Mouse (Mus musculus): ENCODE results near the gene Bcar1. TPM values are rescaled to one million over a fixed set of nuclear protein-coding genes. Genes with fewer than 3 reads are reported as not detected.

Gene Bcar1
- polyA plus RNA-seq, 2 experiments: 4.3 to 5.6 TPM

DNA sequence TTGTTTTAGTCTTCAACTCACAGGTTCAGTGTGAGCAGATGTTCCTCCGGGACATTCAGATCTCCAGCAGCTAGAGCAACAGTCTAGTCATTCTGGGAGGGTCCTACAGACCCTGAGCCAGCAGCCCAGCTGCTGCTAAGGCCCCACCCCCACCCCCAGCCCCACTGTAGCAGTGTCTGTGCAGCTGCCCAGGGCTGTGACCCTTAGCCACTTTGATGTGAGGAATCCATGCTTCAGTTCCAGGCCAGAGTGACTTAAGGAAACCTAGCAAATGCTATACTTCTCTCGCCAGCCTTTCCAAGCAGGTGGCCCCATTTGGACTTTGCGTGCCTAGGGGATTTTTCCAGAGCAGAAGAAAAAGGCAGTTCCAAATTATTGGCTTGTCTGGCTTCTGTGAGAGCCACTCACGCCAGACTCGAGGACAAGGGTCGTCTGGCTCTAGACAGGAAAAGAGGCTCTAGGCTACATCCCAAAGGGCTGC is 50.3 kb downstream of the Bcar1 start:
- no peak overlapping the region for H3K4me3 ChIP-seq (ENCODE audit: insufficient read depth in 1 of 2, low read depth in 2 of 2, low read length in 2 of 2)
- no peak overlapping the region for H3K4me2 ChIP-seq (ENCODE audit: low read depth)
- TF ChIP-seq EP300 (IDR thresholded peaks at IDR 0.05; ENCODE audit: low read depth): no peak
- no peak for TF ChIP-seq CTCF (IDR thresholded peaks at IDR 0.05; ENCODE audit: low read depth)
- no peak overlapping the region for H3K9ac ChIP-seq (replicated peaks)
- no peak for DNase-seq (ENCODE audit: low read depth in 3 of 3, low spot score in 3 of 3)
- ATAC-seq (ENCODE audit: insufficient read depth): no peak
- no peak overlapping the region for H3K27ac ChIP-seq
- H3K9me3 ChIP-seq (ENCODE audit: control insufficient read depth, low read length): no peaks in the 10 kb centered on the region
- H3K4me1 ChIP-seq (replicated peaks; ENCODE audit: control insufficient read depth in 2 of 2, insufficient read depth in 2 of 2, low read length in 1 of 2): no peaks in the 10 kb centered on the region
- no peaks in the 10 kb centered on the region for H3K27me3 ChIP-seq (ENCODE audit: control insufficient read depth, insufficient read depth, low read length)
- 56% methylated on average over 6 of the region's 6 CpGs for WGBS (ENCODE audit: insufficient replicate concordance)
- H3K36me3 ChIP-seq (replicated peaks; ENCODE audit: control insufficient read depth, insufficient read depth, low read depth): no peaks in the 10 kb centered on the region

DNA sequence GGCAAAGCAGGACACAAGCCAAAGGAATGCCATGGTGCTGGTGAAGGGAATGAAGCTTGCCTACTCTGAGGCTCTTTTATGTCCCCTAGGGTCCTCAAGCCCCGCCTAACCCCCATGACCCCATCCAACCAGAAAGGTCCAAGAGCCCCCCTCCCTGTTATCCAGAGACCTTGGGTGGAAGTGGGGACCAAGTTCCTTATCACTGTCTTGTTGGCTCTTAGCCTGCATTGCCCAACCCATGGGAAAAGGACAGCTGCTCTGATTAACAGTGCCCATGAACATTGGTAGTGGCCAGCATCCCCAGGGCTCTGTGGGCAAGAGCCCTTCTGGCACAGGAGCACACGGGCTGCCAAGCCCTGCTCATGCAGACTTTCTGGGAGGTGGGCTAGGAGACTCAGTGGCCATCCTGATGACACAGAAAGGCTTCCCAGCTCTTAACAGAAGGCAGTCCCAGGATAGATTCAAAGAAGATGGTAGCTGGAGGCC is 52.6 kb downstream of the Bcar1 start, which contains the start of gene Ctrb1:
TSS of gene Ctrb1 (minus strand) at position 51 of the 486 bp plus-strand sequence.
- H3K4me3 ChIP-seq (ENCODE audit: insufficient read depth in 1 of 2, low read depth in 2 of 2, low read length in 2 of 2): no peak within 1 kb of the TSS
- TF ChIP-seq EP300 (IDR thresholded peaks at IDR 0.05; ENCODE audit: low read depth) (no peak), CTCF (IDR thresholded peaks at IDR 0.05; ENCODE audit: low read depth) (no peak)
- H3K36me3 ChIP-seq (replicated peaks; ENCODE audit: control insufficient read depth, insufficient read depth, low read depth): no peaks in the 10 kb centered on the region
- WGBS (ENCODE audit: insufficient replicate concordance): 45% methylated on average over 2 of the region's 2 CpGs
- H3K9me3 ChIP-seq (ENCODE audit: control insufficient read depth, low read length): no peaks in the 10 kb centered on the region
- no peak within 1 kb of the TSS for H3K9ac ChIP-seq (replicated peaks)
- H3K4me2 ChIP-seq (ENCODE audit: low read depth): no peak within 1 kb of the TSS
- H3K4me1 ChIP-seq (replicated peaks; ENCODE audit: control insufficient read depth in 2 of 2, insufficient read depth in 2 of 2, low read length in 1 of 2): no peaks in the 10 kb centered on the region
- H3K27me3 ChIP-seq (ENCODE audit: control insufficient read depth, insufficient read depth, low read length): no peaks in the 10 kb centered on the region
- H3K27ac ChIP-seq: no peak within 1 kb of the TSS
- DNase-seq (ENCODE audit: low read depth in 3 of 3, low spot score in 3 of 3): no peak
- ATAC-seq (ENCODE audit: insufficient read depth): no peak

DNA sequence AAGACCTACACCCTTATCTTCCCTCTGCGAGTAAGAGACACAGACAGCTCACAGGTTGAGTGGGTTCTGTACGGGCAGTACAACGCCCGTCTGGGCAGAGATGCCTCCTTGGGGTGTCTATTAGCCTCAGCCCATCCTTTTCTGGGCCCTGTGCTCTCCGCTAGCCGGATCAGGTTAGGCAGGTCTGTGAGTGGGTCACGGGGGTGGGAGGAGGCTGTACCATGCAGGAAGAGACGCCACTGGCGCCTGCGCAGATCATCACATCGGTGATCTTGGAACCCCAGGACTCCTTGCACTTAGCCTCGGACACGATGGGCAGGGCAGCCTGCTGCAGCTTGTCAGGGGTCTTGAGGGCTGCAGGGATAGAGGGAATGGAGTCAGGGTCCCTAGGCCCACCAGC is 56.7 kb downstream of the Bcar1 start:
- DNase-seq (ENCODE audit: low read depth in 3 of 3, low spot score in 3 of 3) (no peak), ATAC-seq (ENCODE audit: insufficient read depth) (no peak)
- no peaks in the 10 kb centered on the region for H3K4me1 ChIP-seq (replicated peaks; ENCODE audit: control insufficient read depth in 2 of 2, insufficient read depth in 2 of 2, low read length in 1 of 2)
- no peak for TF ChIP-seq EP300 (IDR thresholded peaks at IDR 0.05; ENCODE audit: low read depth)
- TF ChIP-seq CTCF (IDR thresholded peaks at IDR 0.05; ENCODE audit: low read depth): no peak
- no peak overlapping the region for H3K4me3 ChIP-seq (ENCODE audit: insufficient read depth in 1 of 2, low read depth in 2 of 2, low read length in 2 of 2)
- no peaks in the 10 kb centered on the region for H3K27me3 ChIP-seq (ENCODE audit: control insufficient read depth, insufficient read depth, low read length)
- H3K4me2 ChIP-seq (ENCODE audit: low read depth): no peak overlapping the region
- H3K27ac ChIP-seq: no peak overlapping the region
- 66% methylated on average over 13 of the region's 13 CpGs for WGBS (ENCODE audit: insufficient replicate concordance)
- no peaks in the 10 kb centered on the region for H3K36me3 ChIP-seq (replicated peaks; ENCODE audit: control insufficient read depth, insufficient read depth, low read depth)
- H3K9me3 ChIP-seq (ENCODE audit: control insufficient read depth, low read length): no peaks in the 10 kb centered on the region
- no peak overlapping the region for H3K9ac ChIP-seq (replicated peaks)

DNA sequence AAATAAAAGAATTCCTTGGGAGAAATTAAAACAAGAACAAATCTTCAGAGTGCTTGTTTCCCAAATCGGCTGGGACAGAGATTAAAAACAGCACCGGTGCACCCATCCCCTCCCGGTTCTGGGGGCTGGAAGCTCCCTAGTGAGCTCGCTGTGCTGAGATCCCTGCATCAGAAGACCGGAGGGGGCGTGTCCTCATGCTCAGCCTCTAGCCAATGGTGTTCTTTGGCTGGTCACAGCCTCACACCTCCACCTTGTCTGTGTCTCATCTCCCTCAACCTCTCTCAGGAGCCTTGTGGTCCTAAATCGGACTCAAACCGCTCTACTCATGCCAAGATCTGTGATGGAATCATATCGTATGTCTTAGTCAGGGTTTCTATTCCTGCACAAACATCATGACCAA is 61.1 kb downstream of the Bcar1 start:
- H3K9ac ChIP-seq (replicated peaks): no peak overlapping the region
- 18% methylated on average over 9 of the region's 9 CpGs for WGBS (ENCODE audit: insufficient replicate concordance)
- H3K36me3 ChIP-seq (replicated peaks; ENCODE audit: control insufficient read depth, insufficient read depth, low read depth): no peaks in the 10 kb centered on the region
- no peaks in the 10 kb centered on the region for H3K9me3 ChIP-seq (ENCODE audit: control insufficient read depth, low read length)
- H3K27ac ChIP-seq: no peak overlapping the region
- DNase-seq (ENCODE audit: low read depth in 3 of 3, low spot score in 3 of 3) (no peak), ATAC-seq (ENCODE audit: insufficient read depth) (no peak)
- no peaks in the 10 kb centered on the region; a peak in 1 of 4 replicates for H3K4me1 ChIP-seq (replicated peaks; ENCODE audit: control insufficient read depth in 2 of 2, insufficient read depth in 2 of 2, low read length in 1 of 2)
- no peak overlapping the region for H3K4me2 ChIP-seq (ENCODE audit: low read depth)
- H3K27me3 ChIP-seq (ENCODE audit: control insufficient read depth, insufficient read depth, low read length): no peaks in the 10 kb centered on the region; the same call in 1 of the 2 replicates
- no peak for TF ChIP-seq CTCF (IDR thresholded peaks at IDR 0.05; ENCODE audit: low read depth)
- no peak for TF ChIP-seq EP300 (IDR thresholded peaks at IDR 0.05; ENCODE audit: low read depth)
- H3K4me3 ChIP-seq (ENCODE audit: insufficient read depth in 1 of 2, low read depth in 2 of 2, low read length in 2 of 2): no peak overlapping the region

DNA sequence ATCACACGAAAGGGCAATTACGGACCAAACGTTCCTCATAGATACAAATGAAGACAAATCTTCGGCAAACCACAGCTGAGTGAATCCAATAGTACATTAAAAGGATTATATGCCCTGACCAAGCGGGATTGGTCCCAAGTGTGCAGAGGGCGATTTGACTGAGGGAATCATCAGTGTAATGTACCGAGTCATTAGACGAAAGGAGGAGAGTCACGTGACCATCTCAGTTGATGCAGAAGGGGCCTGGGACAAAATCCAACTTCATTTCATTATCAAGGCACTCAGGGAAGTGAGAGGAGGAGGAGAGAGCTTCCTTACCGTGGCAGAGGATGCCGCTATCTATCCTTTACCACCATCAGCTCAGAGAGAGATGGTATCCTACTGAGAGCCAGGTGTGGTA is 62.5 kb downstream of the Bcar1 start:
- Histone ChIP-seq H3K27ac (no peak overlapping the region), H3K4me1 (replicated peaks; ENCODE audit: control insufficient read depth in 2 of 2, insufficient read depth in 2 of 2, low read length in 1 of 2) (no peaks in the 10 kb centered on the region; a peak in 1 of 4 replicates), H3K9ac (replicated peaks) (no peak overlapping the region), H3K27me3 (ENCODE audit: control insufficient read depth, insufficient read depth, low read length) (no peaks in the 10 kb centered on the region; the same call in 1 of the 2 replicates), H3K4me2 (ENCODE audit: low read depth) (no peak overlapping the region), H3K9me3 (ENCODE audit: control insufficient read depth, low read length) (no peaks in the 10 kb centered on the region; the same call in 1 of the 2 replicates), H3K4me3 (ENCODE audit: insufficient read depth in 1 of 2, low read depth in 2 of 2, low read length in 2 of 2) (no peak overlapping the region), H3K36me3 (replicated peaks; ENCODE audit: control insufficient read depth, insufficient read depth, low read depth) (no peaks in the 10 kb centered on the region)
- TF ChIP-seq CTCF (IDR thresholded peaks at IDR 0.05; ENCODE audit: low read depth): no peak
- DNase-seq (ENCODE audit: low read depth in 3 of 3, low spot score in 3 of 3): no peak
- WGBS (ENCODE audit: insufficient replicate concordance): 56% methylated on average over 11 of the region's 11 CpGs
- no peak for ATAC-seq (ENCODE audit: insufficient read depth)
